Mouse (Mus musculus): Measurements from ENCODE around the gene Rnf126.

Gene Rnf126

GRCm38 (mm10) chr10:79793051-79793737, 26.4 kb upstream of the Rnf126 start, which contains the start of gene Palm:
Gene Palm (plus strand): TSS chr10:79793572.
- CTCF ChIA-PET: interaction anchor here (0.6 to 1.1 kb wide), 4 partner anchors 10 to 122 kb away, joined by 3 to 10 read pairs (median 4); no protein-coding TSS in a partner anchor

DNA sequence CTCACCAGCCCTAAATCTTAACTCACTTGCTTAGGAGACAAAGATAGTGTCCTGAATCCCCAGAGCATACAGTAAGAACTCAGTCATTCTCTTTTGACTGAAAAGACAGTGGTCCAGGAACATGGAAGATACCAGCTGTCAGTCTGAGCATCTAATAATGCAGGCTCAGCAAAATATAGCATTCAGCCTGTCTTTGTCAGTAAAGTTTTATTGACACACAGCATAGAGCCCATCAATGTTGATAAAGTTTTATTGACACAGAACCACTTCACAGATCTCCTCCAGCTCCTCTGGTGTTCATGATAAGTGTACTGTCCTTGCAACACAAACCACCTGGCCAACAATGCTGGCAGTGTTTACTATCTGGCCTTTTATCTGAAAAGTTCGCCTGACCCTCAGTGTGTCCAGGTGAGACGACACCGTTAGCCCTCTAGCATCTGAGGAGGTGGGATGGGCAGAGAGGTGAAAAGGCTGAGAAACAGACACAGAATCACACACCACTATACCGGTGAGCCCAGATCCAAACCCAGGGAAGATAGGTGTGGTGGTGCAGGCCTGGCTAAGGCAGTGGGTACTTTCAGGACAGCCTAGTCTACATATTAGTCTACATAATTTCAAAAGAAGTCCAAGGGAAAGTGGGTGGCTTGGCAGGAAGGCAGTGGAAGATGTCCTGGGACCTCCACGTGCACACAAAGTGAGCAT, 25.7 kb upstream of the Rnf126 start:
- CTCF ChIA-PET: interaction anchor here (0.8 to 0.9 kb wide), 2 partner anchors 9 to 37 kb away, joined by 3 to 4 read pairs; no protein-coding TSS in a partner anchor

GRCm38 (mm10) chr10:79790861-79791260, 24.1 kb upstream of the Rnf126 start, which contains the start of gene Prss57:
Gene Prss57 (minus strand): TSS chr10:79790961.
- CTCF ChIA-PET: interaction anchor here (1.2 kb wide), 1 partner anchor 10 kb away, joined by 3 read pairs; no protein-coding TSS in a partner anchor

- CTCF ChIA-PET: interaction anchor here (0.6 to 2.0 kb wide), 4 partner anchors 21 to 135 kb away, joined by 3 to 8 read pairs (median 4); partner anchors contain the start of gene Rnf126
These were observed 22.8 kb upstream of the Rnf126 start for GRCm38 (mm10) chr10:79789581-79789980.

GRCm38 (mm10) chr10:79788386-79789158, 21.8 kb upstream of the Rnf126 start:
- CTCF ChIA-PET: interaction anchor here (0.7 to 2.0 kb wide), 5 partner anchors 20 to 1604 kb away, joined by 3 to 8 read pairs (median 3); partner anchors contain the start of gene Rnf126

DNA sequence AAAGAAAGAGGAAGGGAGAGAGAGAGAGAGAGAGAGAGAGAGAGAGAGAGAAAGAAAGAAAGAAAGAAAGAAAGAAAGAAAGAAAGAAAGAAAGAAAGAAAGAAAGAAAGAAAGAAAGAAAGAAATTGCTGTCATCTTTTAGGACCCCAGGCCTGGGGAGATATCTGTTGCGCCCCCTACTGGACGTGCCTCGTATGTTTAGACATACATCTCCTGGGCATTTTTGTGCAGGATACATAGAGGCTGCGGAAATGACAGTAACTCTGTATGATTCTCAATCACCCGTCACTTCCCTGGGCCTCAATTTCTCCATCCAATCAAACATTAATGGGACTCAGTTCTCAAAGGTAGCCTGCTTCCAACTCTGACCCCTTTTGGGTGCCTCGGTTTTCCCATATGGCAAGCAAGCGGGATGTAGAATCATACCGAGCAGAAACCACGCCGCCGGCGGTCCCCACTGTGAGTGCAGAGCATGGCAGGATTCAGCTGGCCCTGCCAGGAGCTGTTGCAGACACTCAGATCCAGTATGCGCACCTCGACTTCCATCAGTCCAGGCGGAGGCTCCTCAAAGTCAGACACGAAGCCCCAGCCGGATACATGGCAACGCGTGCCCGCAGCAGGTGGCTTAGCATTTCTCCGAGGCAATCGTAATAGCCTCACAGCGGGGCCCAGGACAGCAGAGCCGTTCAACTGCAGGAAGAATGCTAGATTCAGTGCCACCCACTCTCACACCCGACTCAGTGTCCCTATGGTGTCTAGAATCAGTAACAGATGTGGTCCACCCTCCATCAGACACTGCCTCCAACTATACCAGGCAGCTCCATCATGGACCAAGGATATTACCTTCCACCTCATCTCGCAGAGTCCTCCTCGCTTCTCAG, 17.4 kb upstream of the Rnf126 start:
- CTCF ChIA-PET: interaction anchor here (0.7 to 1.2 kb wide), 3 partner anchors 9 to 87 kb away, joined by 3 to 11 read pairs (median 3); partner anchors contain the start of gene Palm

GRCm38 (mm10) chr10:79783050-79783449, 16.3 kb upstream of the Rnf126 start:
- CTCF ChIA-PET: interaction anchor here (0.6 to 0.8 kb wide), 2 partner anchors 10 to 71 kb away, joined by 3 to 4 read pairs; partner anchors contain the start of gene Palm

DNA sequence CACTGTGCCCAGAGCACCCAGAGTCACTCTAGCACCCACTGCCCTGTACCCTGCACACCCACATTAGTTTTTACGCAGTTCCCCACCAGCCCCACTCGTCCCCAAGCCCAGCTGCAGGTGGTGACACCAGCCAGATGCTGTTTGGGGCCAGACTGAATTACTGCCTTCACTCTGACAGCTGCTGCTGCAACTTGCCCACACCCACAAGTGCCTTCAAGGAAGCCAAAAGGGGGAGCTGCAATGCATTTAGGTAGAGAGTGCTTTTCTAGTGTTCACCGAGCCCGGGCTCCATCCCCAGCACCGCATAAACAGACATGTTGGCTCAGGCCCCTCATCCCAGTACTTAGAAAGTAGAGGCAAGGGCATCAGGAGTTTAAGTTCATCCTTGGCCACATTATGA, 15.2 kb upstream of the Rnf126 start:
- CTCF ChIA-PET: interaction anchor here (0.7 kb wide), 1 partner anchor 18 kb away, joined by 3 read pairs; no protein-coding TSS in a partner anchor

DNA sequence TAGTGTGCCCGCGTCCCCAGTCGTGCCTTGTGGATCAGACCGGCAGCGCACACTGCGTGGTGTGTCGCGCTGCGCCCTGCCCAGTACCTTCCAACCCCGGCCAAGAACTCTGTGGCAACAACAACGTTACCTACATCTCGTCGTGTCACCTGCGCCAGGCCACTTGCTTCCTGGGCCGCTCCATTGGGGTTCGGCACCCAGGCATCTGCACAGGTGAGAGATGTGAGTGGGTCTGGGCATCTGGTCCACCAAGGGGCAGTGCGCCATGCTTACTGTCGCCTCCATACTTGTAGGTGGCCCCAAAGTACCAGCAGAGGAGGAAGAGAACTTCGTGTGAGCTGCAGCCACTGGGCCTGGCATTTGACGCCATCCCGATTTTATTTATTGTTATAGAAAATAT, 14.4 kb upstream of the Rnf126 start:
- CTCF ChIA-PET: no interaction called here

DNA sequence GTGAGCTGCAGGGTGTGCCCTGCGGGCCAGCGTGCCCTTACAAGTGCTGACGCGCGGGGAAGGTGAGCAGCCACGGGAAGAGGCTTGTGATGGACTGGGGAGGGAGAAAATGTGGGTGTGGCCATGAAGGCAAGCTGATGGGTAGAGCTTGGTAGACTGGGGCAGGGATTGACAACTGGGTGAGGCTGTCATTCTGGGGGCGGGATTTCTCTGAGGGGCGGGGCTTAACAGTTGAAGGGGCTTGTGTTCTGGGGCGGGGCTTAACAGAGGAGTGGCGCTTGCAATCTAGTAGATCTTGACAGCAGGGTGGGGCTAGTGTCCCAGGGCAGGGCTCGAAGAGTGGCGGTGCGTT, 13.9 kb upstream of the Rnf126 start:
- CTCF ChIA-PET: interaction anchor here (0.9 kb wide), 1 partner anchor 11 kb away, joined by 3 read pairs; no protein-coding TSS in a partner anchor

- CTCF ChIA-PET: interaction anchor here (0.9 to 2.5 kb wide), 2 partner anchors 11 to 12 kb away, joined by 3 to 17 read pairs; partner anchors contain the start of gene Rnf126
These were observed 13.3 kb upstream of the Rnf126 start for GRCm38 (mm10) chr10:79779784-79780663.

- CTCF ChIA-PET: interaction anchor here (2.5 kb wide), 1 partner anchor 11 kb away, joined by 17 read pairs; the partner anchor contains the start of gene Rnf126
These were observed 12.4 kb upstream of the Rnf126 start for GRCm38 (mm10) chr10:79779193-79779592.

DNA sequence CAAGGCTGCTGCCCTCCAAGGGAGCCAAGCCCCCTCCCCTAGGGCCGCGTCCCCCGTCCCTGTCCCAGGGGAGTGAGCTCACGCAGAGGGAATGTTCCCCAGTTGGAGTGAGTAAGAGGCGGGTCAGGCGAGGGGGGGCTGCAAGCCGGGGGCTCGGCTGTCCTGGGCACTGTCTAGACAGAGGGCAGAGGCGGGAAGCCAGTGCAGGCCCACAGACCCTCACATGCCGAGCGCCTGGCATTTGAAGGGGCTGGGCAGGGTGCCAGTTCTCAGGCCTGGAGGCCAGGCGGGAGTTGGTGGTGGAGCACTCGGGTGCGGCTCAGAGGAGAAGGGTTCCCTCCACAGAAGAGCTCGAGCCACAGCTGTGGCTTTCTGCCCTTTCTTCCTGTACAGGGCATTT, 11.3 kb upstream of the Rnf126 start:
- CTCF ChIA-PET: interaction anchor here (0.6 to 2.5 kb wide), 3 partner anchors 10 to 70 kb away, joined by 3 to 17 read pairs (median 3); partner anchors contain the start of genes Palm and Rnf126

DNA sequence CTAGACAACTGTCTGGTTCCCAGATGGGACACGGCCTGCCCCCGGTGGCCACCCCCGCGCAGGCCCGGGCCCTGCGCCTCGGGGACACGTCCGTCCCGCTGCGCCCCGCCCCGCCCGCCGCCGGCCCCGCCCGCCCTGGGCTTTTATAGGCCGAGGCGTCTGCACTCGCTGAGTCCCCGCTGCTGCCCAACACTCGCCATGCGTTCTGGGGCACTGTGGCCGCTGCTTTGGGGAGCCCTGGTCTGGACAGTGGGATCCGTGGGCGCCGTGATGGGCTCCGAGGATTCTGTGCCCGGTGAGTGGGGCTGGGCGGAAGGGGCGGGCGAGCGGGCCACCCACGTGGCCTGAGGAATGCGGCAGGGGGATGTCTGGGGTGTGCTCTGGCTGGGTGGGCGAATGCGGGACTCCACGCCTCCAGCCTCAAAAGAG, 10.4 kb upstream of the Rnf126 start, which contains the start of gene Fstl3:
Gene Fstl3, plus strand, starts transcription at position 170 of the 429 bp plus-strand sequence.
- CTCF ChIA-PET: interaction anchor here (2.5 kb wide), 1 partner anchor 9 kb away, joined by 17 read pairs; the partner anchor contains the start of gene Rnf126

GRCm38 (mm10) chr10:79774486-79775279, 7.9 kb upstream of the Rnf126 start:
- CTCF ChIA-PET: interaction anchor here (0.7 to 1.1 kb wide), 2 partner anchors 11 to 1557 kb away, joined by 4 to 15 read pairs; no protein-coding TSS in a partner anchor

- CTCF ChIA-PET: no interaction called here
These were observed 6.5 kb upstream of the Rnf126 start for GRCm38 (mm10) chr10:79773208-79773607.

DNA sequence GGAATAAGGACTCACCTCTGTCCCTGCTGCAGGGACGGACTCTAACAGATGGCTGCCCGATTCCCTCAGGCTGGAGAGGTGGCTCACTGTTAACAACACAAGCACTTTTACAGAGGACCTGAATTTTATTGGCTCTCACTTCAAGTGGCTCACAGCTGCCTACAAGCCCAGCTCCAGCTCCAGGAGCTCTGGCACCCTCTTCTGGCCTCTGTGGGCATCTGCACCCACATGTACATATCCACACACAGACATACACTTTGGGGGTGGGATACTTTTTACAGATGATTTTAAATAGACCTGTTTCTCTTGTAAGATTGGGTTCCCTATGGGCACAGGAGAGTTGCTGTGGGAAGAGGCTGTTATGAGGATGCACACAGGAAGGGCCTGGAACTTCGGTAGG, 5.6 kb upstream of the Rnf126 start:
- CTCF ChIA-PET: no interaction called here

DNA sequence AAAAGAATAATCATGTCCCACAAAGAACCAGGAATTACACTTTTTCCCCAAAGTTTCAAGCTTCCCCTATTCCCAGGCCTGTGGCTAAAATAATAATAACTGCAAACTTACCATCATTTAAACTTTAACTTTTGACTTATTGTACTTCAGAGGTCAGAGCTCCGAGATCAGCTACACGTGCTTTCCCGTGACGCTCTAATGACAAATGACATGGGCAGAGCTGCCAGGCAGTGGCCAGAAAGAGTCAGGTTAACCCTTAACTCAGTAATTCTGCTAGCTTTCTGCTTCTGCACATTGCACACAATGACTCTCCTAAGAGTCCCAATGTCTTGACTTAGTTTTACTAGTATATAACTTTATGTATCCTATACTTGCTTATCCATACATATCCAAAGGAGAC, 2.6 kb upstream of the Rnf126 start:
- CTCF ChIA-PET: interaction anchor here (0.7 to 2.0 kb wide), 3 partner anchors 20 to 81 kb away, joined by 3 to 8 read pairs (median 4); no protein-coding TSS in a partner anchor

All from spleen, embryonic (tissue).